Mouse (Mus musculus): ENCODE data around the gene Kmt2d.

GRCm38 (mm10) chr15:98808651-98809134 lies 62.3 kb downstream of the Kmt2d start:
- TF ChIP-seq CTCF (IDR thresholded peaks at IDR 0.05; ENCODE audit: low read depth) (no peak), EP300 (IDR thresholded peaks at IDR 0.05; ENCODE audit: low read depth) (no peak)
